Mouse (Mus musculus) lung, postnatal 4 days (tissue): ENCODE measurements around the gene Nanos2.

ENCODE experiments used
- DNase-seq, 2 experiments: peaks; one replicate each; pipeline ENCODE4 v3.0.0; 2021

Nanos2 gene

DNA sequence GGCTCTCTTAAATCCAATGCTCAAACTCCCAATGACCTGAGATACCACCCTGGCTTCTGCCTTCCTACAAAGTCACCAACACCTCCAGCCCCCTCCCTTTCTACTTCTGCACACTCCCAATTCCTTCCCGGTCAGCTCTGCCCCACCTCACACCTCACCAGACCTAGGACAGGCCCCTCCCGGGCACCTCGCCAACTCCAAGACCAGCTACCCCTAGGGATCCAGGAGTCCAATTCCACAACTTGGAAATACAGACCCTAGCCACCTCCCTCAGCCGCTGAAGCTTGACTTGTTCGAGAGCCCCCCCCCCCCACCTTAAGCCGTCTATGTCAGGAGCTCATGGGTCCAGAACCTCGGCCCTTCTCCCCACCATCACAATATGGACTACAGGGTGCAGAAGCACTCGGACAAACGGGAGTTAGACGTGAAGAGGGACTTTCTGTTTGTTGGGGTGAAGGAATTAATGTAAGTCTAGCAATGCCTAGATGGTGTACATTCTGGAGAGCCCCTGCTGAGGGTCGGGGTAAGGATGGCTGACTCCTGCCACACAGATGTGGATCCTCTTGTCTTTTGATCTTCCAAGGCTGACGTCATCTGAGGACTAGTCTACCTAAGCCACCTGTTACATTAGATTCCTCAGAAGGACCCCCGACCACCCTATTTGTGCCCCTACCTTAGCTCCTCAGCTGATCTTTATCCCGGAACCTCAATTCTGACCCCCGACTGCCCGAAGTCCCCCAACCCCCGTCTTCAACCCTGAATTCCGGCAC lies 35.2 kb downstream of the Nanos2 start:
- no peak for DNase-seq

DNA sequence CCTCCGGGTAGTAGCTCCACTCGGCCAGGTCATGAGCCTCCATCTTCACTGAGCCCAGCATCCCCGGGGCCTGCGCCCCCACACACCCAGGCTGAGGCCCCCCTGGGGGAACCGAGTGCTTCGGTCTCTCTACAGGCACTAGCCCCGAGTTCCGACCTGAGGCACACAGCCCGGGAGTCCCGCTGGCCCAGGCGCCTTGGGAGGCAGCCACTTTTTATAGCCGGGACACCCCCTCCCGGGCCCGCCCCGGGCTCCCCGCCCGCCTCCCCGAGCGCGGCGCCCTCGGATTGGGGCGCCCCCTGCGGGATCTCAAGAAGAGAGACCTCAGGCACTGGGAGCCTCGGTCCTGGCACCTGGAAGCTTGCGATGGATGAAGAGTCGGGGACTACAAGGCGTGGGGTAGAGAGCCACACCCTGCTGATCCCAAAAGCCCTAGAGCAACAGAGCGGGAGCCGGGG lies 36.2 kb downstream of the Nanos2 start, which contains the start of gene Foxa3:
Gene Foxa3 (minus strand): TSS at position 182 of the 458 bp plus-strand sequence.
- DNase-seq: peak; percentile 59 to 69

DNA sequence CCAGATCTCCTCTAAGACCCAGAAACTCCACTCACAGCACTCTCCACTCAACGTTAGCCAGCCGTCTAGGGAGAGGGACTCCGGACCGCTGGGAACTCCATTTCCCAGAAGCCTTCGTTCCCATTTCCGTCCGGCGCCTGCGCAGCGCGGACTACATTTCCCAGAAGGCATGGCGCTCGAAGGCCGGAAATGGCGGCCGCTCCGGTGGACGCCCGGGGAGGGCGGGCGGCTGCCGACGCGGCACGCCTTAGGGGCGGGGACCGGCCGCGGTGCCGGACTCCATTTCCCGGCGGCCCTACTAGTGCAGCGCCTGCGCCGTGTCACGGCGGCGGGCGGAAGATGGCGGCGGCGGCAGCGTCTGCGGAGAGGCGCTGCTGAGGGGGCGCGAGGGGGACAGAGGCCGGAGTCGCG lies 36.9 kb downstream of the Nanos2 start, which contains the start of gene Sympk:
Gene Sympk (plus strand): TSS at position 282 of the 411 bp plus-strand sequence.
- DNase-seq: peak; percentile 97 to 98

GRCm38 (mm10) chr7:19024581-19025255 lies 37.5 kb downstream of the Nanos2 start:
- peak in 1 of 2 experiments; percentile 49 for DNase-seq

DNA sequence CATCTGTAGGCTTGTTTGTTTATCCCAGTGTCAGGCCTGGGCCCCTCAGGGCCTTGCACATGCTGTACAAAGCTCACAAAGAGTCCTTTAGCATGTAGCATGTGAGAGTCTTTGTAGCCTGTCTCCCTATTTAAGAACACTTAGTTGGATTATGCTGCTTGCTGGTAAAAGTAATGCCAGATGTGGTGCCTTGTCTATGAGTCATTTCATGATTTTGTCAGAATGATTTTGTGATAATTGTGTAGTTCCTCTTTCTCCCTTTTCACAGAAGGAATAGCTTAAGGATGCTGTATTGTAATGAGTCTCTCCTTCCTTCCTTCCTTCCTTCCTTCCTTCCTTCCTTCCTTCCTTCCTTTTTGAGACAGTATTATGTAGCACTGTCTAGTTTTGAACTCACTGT lies 40.9 kb downstream of the Nanos2 start:
- DNase-seq: no peak

GRCm38 (mm10) chr7:19029084-19029653 lies 42.0 kb downstream of the Nanos2 start:
- peak; percentile 67 to 76 for DNase-seq

DNA sequence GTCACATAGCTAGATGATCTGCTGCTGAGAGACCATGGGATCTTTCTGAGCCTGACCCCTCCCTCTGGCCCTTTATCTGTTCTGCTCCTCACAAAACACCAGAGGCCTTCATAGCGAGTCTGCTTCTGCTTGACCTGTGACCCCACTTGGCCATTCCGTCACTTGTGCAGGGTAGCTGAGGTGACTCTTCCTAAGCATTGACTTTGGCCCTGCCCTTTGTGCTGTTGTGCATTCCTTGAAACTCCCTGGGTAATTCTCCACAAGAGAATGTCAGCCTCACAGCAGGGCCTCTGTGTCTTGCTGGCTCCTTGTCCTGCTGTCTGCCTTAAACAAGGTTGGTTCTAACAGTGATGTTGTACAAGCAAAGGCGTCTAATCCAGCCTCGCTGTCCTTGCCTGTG lies 44.4 kb downstream of the Nanos2 start:
- no peak for DNase-seq
